Mouse (Mus musculus) cerebral cortex, adult 2 months (tissue): ENCODE data around the gene H2-D1.

Experiments
- WGBS: fragments of 180-500 bp; shearing (Covaris S2); methylation state at CpG from one replicate; pipeline ENCODE4 v1.1.7; 2018; 5-methylcytosine and 5-hydroxymethylcytosine counted together

The H2-D1 gene

GRCm38 (mm10) chr17:35240384-35241304 is 21.9 kb upstream of the H2-D1 start:
- WGBS, result 19% methylated on average over 12 of the region's 12 CpGs

GRCm38 (mm10) chr17:35241305-35242014 is 21.1 kb upstream of the H2-D1 start, which contains the start of gene Ddx39b:
Gene Ddx39b, plus strand, starts transcription at chr17:35241746.
- under 1% methylated on average over 69 of the region's 69 CpGs for WGBS

GRCm38 (mm10) chr17:35242015-35242941 is 20.3 kb upstream of the H2-D1 start:
- under 1% methylated on average over 55 of the region's 55 CpGs for WGBS

- 2% methylated on average over 16 of the region's 16 CpGs for WGBS
Observed at GRCm38 (mm10) chr17:35243086-35243485, 19.4 kb upstream of the H2-D1 start.

- WGBS, result 51% methylated on average over 2 of the region's 2 CpGs
Observed at GRCm38 (mm10) chr17:35244999-35245398, 17.5 kb upstream of the H2-D1 start.

- 52% methylated on average over 15 of the region's 15 CpGs for WGBS
Observed at GRCm38 (mm10) chr17:35245731-35246623, 16.6 kb upstream of the H2-D1 start.

GRCm38 (mm10) chr17:35247144-35247543 is 15.4 kb upstream of the H2-D1 start:
- WGBS, result 67% methylated on average over 7 of the region's 7 CpGs

GRCm38 (mm10) chr17:35248986-35249385 is 13.5 kb upstream of the H2-D1 start:
- 79% methylated on average over 14 of the region's 14 CpGs for WGBS

GRCm38 (mm10) chr17:35249451-35250197 is 12.9 kb upstream of the H2-D1 start:
- WGBS, result 70% methylated on average over 19 of the region's 19 CpGs

GRCm38 (mm10) chr17:35250348-35251120 is 12.0 kb upstream of the H2-D1 start:
- WGBS, result 84% methylated on average over 3 of the region's 3 CpGs

- 70% methylated on average over 15 of the region's 15 CpGs for WGBS
Observed at GRCm38 (mm10) chr17:35251162-35251719, 11.3 kb upstream of the H2-D1 start.

- 81% methylated on average over 5 of the region's 5 CpGs for WGBS
Observed at GRCm38 (mm10) chr17:35251981-35252380, 10.5 kb upstream of the H2-D1 start.

- WGBS, result 63% methylated on average over 18 of the region's 18 CpGs
Observed at GRCm38 (mm10) chr17:35252619-35253292, 9.8 kb upstream of the H2-D1 start.

- WGBS, result 78% methylated on average over 32 of the region's 32 CpGs
Observed at GRCm38 (mm10) chr17:35253293-35254093, 9.0 kb upstream of the H2-D1 start.

- 59% methylated on average over 11 of the region's 11 CpGs for WGBS
Observed at GRCm38 (mm10) chr17:35254241-35255098, 8.1 kb upstream of the H2-D1 start.

GRCm38 (mm10) chr17:35255301-35255700 is 7.2 kb upstream of the H2-D1 start:
- 78% methylated on average over 3 of the region's 3 CpGs for whole genome bisulfite sequencing
